Mouse (Mus musculus) A20 (cell line): ENCODE measurements around the gene Stx16.

ENCODE experiments used
- DNase-seq: peaks from one replicate; pipeline ENCODE4 v3.0.0-alpha.2; 2011; ENCODE audit warnings: low read depth, low spot score

Gene Stx16

GRCm38 (mm10) chr2:174075673-174076432 lies at the start of gene Stx16:
Gene Stx16, plus strand, starts transcription at chr2:174076308.
- peak; percentile 92 for DNase-seq

DNA sequence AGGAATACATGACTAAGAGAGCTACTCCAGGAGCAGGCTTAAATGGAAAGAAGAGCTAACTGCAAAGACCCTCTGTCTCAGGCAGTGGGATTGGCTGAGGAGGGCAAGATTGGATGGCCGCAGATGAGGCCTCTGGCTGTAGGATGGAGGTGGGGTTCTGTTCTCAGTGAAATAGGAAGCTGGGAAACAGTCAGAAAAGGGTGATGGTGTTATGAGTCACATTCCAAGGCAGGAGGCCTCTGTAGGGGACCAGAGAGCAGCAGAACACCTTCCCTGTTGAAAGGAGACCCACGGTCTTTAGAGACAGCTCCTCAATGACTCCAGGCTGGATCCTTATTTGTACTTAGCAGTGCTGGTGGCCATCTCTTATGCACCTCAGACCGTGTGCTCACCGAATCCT lies 49.7 kb upstream of the Stx16 start:
- no peak for DNase-seq

DNA sequence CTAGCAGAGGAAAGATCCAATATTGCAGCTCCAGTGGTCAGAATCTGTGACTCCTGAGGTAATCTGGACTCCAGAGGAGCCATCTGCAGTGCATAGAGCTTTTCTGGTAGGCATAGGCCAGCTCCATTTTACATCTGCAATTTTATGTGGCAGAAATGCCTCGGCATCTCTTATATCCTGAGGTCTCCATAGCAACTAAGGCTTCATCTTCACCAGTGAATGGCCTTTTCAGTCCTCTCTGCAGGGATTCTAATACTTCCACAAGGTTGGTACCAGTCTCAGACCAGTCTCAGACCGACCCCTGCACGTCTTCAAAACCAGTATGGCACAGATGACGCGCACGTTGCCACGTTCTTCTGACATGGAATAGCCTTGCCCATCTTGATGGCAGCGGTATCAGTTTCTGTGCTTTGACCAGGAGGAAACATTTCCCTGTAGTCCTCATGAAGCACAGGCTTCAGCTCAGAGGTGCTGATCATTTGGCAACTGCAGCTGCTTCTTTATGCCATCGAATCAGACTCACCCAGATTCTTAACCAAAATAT lies 42.8 kb upstream of the Stx16 start:
- no peak for DNase-seq

DNA sequence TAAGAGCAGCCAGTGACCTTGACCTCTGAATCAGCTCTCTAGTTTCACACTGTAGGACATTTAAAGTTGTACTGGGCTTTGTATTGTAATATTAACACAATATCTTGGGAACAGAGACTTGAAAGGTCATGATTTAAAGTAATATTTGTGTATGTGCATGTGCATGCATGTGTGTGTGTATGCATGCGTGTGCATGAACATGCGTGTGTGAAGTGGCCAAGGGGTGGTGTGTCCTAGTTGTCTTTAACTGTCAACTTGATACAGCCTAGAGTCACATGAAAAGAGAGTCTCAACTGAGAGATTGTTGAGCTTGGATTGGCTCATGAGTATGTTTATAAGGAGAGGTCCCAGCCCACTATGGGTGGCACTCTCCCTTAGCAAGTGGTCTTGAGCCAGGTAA lies 28.5 kb upstream of the Stx16 start:
- DNase-seq: no peak

DNA sequence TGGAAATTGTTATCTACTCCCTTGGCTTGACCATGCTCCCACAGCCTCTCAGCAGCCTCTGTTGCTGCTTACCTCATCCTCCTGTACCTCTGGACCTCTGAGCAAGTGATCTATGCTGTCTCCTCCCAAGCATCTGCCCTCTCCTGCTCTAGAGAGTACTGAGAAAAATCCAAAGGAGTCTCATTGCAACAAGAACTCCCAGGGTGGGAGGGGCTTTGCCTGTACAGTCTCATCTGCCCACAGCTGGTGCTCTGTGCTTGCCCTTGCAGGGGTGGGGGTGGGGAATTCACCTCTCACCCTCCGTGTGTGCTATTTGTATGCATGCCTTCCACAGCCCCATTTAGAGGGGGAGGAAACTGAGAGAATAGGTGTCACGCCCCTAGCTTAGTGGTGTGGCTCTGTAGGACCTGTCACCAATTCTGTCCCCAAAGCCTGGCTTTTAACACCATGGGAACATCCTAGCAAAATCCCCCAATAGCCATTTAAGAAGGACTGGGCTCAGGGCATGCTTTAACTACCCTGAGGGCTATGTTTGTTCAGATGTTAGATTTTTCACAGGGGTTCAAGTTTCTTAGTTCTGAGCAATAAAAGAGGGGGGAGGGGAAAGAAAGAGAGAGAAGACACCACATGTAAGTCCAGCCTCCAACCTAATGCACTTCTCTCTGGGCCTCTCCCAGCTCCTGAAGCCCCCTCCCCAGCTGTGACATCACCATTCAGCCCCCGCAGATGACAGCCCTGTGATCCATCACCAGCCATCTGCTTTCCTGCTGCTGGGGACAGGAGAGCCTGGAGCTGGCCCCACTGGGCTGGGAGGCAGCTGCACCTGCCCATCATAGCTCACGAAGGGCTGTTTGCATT lies 26.4 kb upstream of the Stx16 start:
- DNase-seq: no peak

GRCm38 (mm10) chr2:174050339-174050685 lies 25.8 kb upstream of the Stx16 start:
- no peak for DNase-seq

GRCm38 (mm10) chr2:174051081-174051481 lies 25.0 kb upstream of the Stx16 start:
- no peak for DNase-seq

GRCm38 (mm10) chr2:174054496-174054895 lies 21.6 kb upstream of the Stx16 start:
- no peak for DNase-seq

DNA sequence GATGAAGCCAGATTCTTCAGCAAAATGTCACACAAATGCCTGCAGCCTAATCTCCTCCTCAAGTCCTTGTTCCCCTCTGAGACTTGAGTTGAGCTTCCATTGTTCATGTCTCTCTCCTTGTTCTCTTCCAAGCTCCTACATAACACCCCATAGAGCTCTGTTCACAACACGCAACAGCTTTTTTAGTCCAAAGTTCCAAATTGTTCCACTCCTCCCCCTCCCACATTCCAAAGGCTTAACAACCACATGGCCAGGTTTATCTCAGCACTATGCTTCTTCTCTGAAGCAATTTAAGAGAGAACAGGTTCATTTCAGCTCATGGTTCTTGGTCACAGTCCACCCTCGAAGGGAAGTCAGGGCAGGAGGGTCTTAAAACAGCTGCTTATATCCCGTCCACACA lies 18.4 kb upstream of the Stx16 start:
- no peak for DNase-seq

DNA sequence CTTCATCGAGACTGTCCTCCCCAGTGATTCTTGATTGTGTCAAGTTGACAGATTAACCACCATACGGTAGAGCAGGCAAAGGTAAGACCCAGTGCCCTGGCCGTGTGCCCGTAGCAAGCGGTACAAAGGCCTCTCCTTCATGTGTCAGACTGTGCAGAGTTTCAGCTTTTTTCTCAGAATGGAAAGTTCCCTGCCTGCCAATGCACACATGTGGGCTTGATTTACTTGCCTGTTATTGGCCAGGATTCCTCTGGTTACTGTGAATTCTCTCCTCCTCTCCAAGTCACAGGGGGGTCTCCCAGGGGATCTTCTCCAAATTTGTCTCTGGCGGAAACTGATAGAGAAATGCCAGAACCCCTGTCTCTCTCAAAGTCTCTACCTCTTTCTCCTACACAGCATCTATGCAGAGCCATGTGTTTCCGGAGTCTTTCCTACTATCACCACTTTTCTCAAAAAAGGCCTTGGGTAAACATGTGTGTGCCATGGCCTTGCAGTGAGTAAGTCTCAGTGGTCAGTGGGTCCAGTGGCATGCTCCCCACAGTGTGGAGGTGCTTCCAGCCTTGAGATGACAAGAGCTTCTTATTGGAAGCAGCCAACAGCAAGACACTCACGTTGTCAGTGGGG lies 17.7 kb upstream of the Stx16 start:
- DNase-seq: no peak

- no peak for DNase-seq
Observed at GRCm38 (mm10) chr2:174059591-174060385, 16.3 kb upstream of the Stx16 start.

DNA sequence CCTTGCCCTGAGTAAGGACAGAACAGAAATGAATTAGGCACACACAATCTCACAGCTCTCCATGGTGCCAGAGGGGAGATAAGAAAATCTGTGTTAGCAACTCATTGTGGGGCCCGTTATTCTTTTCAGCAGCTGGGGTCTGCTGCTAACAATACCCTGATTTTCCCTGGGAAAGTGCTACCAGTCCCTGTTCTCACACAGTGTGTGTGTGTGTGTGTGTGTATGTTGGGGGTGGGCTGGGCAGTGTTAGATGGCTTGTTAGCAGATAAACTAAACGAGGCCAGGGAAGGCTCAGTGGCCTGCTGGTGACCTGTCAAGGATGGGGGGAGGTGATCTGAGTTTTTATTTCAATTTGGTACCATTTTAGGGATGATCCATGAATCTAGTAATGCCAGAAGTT lies 14.9 kb upstream of the Stx16 start:
- no peak for DNase-seq

DNA sequence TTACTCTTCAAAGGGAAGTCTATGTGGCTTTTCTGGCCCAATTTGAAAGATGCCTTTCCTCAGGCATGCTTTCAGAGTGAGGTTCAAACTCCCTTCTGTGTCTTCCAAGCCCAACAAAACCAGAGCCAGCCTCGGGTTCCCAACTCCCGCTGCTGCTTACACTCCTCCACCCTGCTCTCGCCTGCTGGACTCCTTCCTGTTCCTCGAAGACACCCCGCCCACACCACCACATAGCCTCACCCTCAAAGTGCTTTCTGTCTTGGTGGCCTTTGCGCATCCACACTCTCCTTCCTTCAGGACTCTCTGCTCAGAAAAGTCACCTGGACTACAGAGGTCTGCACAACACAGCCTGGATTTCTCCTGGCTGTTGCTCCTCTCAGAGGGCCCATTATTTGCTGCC lies 13.0 kb upstream of the Stx16 start:
- DNase-seq: no peak

DNA sequence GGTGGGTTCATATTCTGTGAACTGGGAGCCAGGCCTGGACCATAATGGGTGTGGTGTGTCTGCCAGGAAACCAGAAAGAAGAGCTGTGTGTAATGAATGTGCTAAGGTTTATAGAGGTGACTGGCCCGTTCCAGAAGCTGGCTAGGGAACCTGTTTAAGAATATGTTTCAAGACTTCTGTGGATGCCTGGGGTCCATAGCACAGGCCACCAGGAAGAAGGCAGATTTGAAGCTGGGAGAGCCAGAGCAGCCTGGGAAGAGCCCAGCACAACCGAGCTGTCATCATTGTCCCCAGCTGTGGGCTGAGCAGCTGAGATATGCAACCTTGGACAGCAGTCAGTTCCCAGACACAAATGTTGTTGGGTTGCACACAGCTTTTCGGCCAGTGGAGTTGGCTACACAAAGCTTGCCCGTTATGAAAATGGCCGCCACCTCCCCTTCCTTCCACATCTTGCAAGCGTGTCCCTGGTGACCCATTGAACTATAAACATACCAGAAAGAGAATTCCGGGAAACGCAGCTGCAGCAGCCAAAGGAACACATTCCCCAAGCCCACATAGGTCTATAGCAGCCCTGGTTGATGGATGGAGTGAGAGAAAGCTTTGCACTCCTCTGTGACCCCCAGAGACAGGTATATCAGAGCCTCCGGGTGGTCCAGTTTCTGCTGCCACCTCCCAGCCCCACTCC lies 12.4 kb upstream of the Stx16 start:
- no peak for DNase-seq

- no peak for DNase-seq
Observed at GRCm38 (mm10) chr2:174067793-174068419, 8.2 kb upstream of the Stx16 start.

DNA sequence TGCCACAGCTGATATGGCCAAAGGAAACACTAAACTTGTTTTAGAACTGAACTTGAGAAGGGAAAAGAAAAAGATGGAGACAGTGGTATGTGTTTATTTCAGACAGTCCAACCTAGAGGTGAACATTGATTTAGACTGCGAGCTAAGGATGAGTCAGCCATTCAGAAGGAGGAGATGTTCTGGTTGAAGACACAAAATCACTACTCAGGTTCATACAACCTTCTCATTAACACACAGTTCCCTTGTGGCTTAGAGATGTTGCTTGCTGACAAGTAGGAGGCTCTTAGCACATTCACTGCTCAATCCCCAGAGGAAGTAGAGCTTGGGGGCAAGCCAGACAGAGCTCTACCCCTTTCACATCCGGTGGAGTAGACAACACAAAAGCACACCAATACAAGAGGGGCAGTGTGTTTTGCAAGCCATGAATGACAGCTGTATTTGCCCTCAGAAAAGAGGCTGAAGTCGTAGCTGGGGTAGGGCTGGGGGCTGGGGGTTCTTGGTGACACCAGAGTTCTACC lies 6.5 kb upstream of the Stx16 start:
- peak; percentile 22 for DNase-seq

GRCm38 (mm10) chr2:174071406-174071805 lies 4.7 kb upstream of the Stx16 start:
- no peak for DNase-seq

- no peak for DNase-seq
Observed at GRCm38 (mm10) chr2:174073156-174073790, 2.8 kb upstream of the Stx16 start.

DNA sequence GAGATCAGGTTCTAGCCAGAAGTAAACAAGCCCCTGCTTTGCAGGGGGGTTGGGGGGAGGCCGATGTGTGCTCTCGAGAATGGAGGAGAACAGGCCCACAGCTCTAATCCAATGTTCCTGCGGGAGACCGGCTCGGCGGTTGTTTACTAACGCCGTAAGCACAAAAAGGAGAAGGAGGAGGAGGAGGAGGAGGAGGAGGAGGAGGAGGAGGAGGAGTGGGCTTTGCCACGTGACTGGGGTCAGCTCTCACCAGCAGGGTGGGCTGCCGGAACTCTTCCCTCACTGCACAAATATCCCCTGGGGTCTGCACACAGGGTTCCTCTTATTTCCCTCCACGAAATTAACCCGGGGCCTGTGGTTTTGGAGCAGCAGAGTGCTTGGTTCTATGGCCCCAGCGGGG lies 1.5 kb upstream of the Stx16 start:
- no peak for DNase-seq

DNA sequence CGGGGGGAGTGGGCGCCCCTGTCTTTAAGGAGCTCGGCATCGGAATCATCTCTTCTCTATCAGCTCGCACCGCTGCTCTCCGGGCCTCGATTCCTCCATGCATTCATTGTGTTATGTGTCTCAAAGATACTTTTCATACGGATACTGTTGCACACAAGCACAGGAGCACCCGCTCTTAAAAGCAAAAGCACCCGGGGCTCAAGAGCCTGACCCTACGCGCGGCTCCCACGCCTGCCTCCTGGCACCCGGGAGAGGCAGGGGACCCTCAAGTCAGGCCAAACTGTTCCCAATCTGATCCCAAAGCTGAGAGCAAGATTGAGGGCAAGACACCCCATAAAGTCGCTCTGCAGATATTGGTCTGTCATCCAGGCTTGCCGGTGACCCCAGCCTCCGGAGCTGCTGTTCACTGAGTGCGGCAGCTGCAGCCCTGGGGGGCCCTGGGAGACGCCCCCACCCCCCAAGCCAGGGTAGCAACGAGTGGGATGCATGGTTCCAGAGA lies 987 bp upstream of the Stx16 start:
- DNase-seq: no peak
